Mouse (Mus musculus): ENCODE measurements around the gene Exoc6b. TPM values are rescaled to one million over a fixed set of nuclear protein-coding genes. Genes with fewer than 3 reads are reported as not detected.

Exoc6b gene
- total RNA-seq, 2 experiments from 2014 or later = 12.9 to 13.0 TPM

DNA sequence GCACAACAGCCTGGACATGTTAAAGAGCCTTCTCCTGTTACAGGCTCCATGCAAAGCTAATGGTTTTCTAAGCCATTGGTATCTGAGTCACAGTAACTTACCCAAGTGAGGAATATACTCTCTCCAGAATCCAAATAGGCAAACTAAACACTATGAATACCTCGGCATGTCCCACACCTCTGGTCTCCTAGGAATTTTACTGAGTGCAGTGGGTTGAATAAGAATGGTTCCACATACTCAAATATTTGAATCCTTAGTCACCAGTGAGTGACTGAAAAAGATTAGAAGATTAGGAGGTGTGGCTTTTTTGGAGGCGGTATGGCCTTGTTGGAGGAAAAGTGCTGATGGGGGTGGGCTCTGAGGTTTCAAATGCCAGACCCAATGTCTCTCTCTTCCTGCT, 55.4 kb downstream of the Exoc6b start:
- intact Hi-C loops (cut with DNase I) = loop anchor here (10.0 kb wide), 2 partner anchors 419 to 609 kb away; partner anchors contain the start of gene Cyp26b1
- DNase-seq = no peak

DNA sequence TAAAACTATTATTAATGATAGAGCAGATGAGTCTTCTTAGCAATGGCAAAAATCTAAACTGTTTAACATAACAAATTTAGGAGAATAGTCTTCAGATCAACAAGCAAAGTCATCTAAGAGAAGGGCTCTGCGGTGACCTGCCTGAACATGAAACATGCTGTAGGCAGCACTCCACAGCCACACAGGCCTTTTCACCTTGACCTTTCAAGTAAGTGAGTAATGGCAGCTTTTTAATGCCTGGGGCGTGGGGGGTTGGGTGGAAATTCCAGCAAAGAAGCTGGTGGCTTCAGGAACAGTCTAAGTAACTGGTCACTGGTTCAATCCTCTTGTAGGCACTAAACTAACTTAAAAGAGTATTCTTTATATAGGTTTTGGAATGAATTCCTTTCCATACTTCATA, 58.9 kb downstream of the Exoc6b start:
- DNase-seq = no peak
- intact Hi-C loops (cut with DNase I) = loop anchor here (10.0 kb wide), 2 partner anchors 416 to 606 kb away; partner anchors contain the start of gene Cyp26b1

DNA sequence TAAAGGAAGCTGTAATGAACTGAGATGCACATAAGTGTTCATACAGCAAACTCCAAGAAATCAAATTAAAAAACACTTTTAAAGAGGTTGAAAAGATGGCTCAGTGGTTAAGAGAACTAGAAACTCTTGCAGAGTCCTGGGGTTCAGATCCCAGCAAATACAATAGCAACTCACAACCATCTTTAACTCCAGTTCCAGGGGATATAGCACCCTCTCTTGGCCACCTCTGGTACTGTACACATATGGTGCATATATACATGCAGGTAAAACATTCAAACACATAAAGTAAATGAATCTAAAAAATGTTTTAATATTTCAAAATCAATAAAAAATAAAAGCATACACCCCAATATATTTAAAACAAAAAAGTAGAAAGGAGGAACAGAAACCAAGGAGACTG, 73.9 kb downstream of the Exoc6b start:
- intact Hi-C loops (cut with DNase I) = no loop called here
- DNase-seq = no peak

DNA sequence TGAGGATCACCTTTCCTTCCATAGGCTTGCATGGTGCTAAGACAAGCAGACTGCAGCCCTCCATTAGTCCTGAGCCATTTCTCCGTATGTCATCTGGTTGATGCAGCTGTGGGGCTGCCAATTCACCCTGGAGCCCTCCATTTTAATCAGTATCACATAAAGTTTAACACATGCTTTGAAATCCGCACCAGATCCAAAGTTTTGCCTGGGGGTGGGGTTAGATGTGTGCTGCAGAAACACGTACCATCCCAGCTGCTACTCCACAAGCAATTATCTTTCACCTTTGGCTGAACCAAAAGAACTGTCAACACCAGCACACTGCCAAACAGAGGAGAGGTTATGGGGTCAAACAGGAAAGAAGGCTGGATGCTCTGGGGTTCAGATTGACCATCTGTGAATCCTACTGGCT, 92.7 kb downstream of the Exoc6b start:
- intact Hi-C loops (cut with DNase I) = no loop called here
- no peak for DNase-seq

DNA sequence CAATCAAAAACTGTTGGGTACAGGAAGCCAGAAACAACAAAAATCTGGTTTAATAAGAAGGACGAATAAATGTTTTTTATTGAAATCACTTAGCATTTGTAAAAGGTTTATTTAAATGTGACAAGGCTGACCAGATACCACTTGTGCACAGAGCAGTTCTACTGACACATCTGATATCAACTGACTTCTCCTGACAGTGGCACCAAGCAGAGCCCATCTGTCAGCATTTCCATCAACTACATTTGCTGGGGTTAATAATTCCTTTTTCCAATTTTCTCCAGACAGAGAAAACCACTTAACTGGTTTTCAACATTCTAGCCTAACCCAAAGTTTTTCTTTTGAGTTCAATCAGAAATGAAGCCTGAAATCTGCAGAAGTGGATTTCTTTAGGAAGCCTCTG, 100.8 kb downstream of the Exoc6b start:
- intact Hi-C loops (cut with DNase I) = no loop called here
- no peak for DNase-seq

DNA sequence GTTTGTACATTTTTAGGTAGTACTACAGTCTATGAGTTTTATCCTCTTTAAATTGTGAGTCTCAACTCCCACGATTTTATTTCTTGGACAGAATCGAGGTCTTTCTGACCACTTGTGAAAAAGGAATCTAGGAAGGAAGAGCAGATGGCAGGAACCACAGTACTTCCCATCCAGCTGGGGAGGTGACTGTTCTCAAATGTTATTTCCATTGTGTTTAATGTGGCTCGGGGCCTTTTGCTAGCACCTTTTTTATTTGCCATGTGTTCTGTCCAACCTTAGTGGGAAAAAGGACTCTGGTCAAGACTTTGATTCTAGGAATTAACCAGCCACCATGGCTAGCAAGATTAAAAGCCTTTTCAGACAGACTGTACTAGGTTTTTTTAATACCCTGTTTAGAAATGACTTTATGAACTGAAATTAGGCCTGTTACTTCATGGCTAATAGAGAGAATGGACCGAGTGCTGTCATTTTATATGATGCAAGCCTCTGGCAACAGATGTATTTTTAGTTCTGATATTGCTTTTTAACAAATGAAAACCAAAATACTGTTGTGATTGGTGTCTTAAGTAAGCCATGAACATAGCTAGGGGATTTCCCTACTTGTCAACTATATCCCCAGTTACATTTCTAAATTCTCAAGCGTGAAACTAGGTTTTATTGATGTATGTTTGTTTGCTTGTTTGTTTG, 104.4 kb downstream of the Exoc6b start:
- intact Hi-C loops (cut with DNase I) = no loop called here
- DNase-seq = no peak

DNA sequence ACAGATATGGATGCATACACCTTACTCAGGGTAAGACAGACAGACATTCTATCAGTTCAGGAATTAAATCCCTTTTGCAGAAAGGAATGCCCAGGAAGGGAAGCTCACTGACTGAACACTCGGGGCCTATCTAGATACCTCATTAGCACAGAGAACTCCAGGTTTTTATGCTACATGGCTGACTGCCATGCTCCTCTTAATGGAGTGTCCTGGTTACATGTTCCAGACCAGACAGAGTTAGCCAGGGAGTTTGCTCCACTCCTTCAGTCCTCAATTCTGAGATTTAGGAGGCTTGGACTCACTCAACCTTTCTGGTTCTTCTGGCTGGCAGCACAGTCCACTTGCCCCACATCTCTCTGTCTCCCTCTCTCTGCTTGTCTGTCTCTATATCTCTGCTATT, 106.3 kb downstream of the Exoc6b start:
- intact Hi-C loops (cut with DNase I) = no loop called here
- DNase-seq = no peak

DNA sequence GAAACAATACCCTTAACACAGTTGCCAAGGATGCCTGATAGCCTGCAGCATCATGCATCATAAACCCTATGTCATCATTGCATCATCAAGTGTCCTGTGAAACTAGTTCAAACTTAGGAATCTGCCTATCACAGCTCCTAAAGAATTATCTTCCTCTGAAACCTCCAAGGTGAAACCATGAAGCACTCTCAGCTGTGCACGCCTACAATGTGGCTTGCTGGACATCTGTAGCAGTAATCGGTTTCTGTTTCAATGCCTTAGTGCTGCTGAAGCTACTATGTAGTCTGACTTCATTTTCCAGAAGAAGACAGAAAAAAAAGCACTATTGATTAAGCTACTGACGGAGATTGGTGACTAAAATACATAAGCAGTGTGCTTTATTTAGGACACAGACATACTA, 107.5 kb downstream of the Exoc6b start:
- intact Hi-C loops (cut with DNase I) = no loop called here
- DNase-seq = no peak

DNA sequence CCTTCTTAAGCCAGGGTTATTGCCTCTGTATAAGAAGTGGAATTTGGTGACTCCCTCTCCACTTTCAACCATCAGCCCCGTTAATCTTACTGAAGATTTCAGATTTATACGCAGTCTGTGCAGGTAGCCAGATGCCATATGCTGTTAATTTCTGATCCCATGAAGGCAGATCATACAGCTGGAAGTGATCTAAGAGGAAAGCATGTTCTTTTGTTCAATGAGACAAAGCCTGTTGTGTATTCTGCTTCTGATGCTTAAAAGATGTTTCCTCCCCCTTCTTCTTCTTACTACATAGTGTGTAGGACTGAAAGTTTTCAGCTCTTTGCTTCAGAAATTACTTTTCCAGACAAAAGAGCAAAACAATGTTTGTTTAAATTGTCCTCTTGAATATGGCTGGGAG, 109.8 kb downstream of the Exoc6b start:
- DNase-seq = no peak
- intact Hi-C loops (cut with DNase I) = no loop called here

DNA sequence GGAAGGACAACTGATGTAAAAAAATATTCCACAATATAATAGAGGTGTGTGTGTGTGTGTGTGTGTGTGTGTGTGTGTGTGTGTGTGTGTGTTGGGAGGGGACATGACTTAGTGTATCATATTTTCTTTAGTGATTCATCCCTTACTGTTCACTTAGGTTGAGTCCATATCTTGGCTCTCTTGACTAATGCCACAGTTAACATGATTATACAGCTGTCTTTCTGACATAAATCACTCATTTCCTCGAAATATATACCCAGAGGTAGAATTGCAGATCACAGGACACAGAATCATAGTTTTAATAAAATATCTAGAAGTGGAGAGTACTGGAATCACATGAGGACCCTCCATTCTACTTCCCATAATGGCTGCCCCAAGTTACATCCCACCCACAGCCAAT, 117.7 kb downstream of the Exoc6b start:
- no peak for DNase-seq
- intact Hi-C loops (cut with DNase I) = no loop called here

DNA sequence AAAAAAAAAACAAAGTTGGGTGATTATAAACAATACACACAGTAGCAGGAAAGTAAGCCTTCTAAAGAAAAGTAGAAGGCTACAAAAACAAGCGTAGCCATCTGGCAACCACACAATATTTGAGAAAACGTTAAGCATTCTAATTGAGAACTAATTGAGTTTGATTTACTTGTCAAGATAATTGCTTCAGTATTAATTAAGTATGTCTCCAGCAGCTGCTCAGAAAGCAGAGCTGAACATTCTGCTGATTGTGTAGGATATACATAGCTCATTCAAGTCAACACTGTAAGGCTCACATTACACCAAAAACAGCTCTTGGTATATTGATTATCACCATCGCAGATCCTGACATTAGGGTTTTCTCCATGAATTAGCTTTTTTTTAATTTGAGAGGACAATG, 122.7 kb downstream of the Exoc6b start:
- no peak for DNase-seq
- intact Hi-C loops (cut with DNase I) = no loop called here

DNA sequence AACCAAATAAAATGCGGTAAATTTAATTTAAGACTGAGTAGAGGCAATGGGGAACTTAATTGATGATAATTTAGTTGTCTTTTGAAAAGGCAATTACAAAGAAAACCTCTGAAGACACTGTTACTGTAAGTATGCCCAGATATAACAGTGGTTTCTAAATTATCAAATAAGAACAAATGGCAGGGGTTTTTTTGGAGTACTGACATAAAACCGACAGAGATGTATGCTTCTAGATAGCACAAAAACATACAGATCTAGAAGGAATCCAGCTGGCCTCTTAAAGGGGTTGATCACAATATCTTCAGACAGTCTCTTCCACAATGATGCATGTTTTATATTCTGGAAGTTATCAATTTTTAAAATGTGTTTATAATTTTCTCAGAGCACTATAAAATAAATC, 123.2 kb downstream of the Exoc6b start:
- no peak for DNase-seq
- intact Hi-C loops (cut with DNase I) = no loop called here

DNA sequence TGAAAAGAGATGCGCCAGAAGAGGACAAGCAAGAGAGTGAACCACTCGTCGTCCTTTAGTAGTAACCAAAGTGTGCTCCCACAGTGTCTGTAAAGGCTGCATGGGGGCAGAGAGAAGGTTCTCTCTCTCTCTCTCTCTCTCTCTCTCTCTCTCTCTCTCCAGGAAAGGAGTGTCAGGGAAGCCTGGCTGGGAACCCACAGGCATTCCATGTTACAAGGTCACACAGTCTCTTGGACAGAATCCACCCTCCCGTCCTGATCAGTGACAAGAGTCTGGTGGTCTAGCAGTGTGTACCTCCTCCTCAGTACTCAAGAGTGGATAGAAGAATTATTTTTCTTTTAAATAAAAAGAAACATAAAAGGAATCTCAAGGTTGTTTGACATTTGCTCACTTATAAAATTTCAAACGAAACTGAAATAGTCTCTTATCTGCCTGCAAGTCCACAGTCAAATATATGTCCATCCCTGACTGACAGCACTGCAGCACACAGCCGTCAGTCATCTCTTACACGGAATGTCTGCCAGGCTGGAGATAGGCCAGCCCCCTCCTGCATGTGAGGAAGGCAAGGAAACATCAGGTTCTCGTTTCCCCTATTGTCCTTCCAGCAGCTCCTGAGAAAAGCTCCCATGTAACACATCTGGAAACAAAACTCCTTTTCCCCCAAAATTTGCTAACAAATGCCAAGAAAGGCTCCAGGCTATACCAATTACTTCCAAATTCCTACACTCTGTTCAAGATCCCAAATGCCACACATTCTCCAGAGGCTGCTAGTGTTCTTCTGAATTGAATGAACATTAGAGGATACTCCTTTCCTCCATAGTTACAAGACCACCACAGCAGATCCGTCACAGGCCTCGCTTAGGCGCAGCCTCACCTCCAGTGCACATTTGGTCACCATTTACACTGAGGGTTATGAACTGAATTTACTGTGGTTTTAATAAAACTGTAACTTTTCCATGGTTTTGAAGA, 136.1 kb downstream of the Exoc6b start:
- intact Hi-C loops (cut with DNase I) = no loop called here
- no peak for DNase-seq

DNA sequence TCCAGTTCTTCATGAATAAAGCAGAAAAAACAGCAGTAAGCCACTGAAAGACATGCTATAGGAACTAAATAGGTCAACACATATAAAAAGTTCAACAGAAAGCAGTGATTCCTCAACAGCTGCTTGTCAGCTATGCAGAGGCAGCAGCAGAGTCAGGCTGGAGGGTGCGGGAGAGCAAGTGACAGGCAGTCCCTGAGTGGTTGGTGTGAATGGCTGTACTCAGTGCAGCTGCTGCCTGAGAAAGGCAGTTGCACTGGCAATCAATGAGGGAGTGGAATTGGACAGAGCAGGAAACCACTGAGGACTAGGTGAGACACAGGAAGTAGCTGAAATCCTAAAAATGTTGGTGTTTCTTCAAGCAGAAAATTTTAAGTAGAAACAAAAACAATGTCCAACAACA, 138.3 kb downstream of the Exoc6b start:
- no peak for DNase-seq
- intact Hi-C loops (cut with DNase I) = no loop called here

DNA sequence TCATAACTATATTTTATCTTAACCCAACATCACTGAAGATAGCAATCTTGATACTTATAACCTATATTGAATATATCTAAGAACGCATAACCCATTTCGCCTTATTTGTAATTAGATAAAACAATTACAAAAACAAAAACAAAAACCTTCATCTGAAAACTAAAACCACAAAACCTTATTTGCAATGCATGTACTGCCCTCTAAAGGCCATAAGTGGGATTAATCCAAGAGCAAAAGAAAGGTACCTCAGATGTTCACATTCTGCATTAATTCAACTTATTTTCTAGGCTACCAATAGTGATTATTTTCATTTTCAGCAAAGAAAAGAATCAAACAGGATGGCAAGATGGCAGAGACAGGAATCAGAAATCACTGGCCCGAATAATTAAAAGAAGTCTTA, 143.2 kb downstream of the Exoc6b start:
- DNase-seq = no peak
- intact Hi-C loops (cut with DNase I) = no loop called here

DNA sequence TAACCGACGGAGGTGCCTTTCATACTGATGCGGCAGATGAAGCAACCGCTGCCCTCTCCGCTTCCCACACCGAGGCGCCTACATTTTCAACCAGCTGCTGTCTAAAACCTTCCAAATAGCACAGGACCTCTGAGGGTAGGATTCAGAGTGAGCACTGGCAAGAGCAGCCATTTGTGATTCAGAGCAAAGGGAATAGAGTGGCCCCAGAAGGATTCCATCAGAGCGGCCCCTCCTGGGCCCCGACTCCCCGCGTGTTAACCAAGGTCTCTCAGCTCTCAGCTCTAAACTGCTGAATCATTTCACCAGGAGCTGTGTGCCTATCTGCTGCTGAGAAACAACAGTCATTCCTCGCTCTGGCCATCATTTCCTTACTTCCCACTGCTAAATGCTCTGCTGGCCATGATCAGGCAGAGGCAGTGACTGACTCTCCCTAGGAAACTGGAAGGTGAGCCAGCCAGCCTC, 145.5 kb downstream of the Exoc6b start:
- intact Hi-C loops (cut with DNase I) = no loop called here
- peak in 1 of 2 experiments; percentile 19 for DNase-seq

DNA sequence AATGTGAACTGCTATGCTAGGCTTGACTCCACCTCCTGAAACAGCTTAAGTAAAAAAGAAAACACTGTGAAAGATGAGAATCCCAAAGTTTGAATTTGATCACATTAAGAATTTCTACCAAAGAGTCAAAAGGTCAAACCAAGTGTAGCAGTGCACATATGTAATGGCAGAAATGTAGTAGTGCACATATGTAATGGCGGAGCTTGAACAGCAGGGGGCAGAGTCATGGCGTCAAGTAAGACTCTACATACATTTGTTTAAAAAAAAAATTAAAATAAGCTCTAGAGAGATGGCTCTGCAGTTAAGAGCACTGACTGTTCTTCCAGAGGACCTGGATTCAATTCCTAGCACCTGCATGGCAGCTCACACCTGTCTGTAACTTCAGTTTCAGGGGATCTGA, 153.0 kb downstream of the Exoc6b start:
- peak in 1 of 2 experiments; percentile 27 for DNase-seq
- intact Hi-C loops (cut with DNase I) = loop anchor here (2.0 to 10.0 kb wide), 3 partner anchors 101 to 341 kb away; no protein-coding TSS in a partner anchor

DNA sequence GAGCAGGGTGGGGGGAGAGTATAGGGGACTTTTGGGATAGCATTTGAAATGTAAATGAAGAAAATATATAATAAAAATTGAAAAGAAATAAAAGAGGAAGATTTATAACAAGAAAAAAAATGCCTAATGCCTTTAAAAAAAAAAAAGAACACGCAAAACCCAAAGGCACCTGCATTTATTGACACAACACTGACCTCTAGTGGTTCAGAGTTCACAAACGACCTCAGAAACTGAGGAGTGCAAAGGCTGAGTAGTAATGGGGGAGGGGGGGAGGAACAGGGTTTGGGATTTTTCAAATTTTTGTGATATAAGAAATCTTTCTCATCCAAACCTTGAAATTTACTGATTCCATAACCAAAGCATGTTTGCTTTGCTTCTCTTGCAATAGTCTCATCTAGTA, 156.9 kb downstream of the Exoc6b start:
- intact Hi-C loops (cut with DNase I) = loop anchor here (5.0 to 10.0 kb wide), 3 partner anchors 202 to 505 kb away; no protein-coding TSS in a partner anchor
- DNase-seq = no peak

DNA sequence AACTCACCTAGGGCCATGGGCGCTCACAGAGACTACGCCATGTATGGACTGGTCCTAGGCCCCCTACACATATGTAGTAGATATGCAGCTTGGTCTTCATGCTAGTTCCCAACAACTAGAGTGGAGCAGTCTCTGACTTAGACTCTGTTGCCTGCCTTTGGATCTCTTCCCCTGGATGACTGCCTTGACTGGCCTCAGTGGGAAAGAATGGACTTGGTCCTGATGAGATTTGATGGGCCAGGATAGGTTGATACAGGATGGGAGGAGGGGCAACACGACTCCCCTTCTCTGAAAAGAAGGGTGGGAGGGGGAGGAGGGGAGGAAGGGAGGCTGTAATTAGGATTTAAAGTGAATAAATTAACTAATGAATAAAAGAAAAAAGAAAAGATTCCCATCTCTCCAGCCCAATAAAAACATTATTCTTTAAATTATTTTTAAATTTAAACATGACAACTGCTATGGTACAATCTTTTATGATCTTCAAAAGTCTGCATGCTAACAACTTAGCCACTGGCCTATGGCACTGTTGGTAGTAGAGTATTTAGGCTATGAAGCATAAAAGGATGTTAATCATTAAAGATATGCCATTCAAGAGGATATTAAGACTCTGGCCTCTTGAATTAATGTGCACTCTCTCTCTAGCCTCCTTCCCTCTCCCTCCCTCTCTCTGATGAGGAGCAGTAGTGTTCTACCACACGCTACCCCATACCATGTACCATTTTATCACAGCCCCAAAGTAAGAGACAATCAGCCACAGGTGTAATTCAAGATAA, 170.1 kb downstream of the Exoc6b start:
- intact Hi-C loops (cut with DNase I) = no loop called here
- DNase-seq = no peak

DNA sequence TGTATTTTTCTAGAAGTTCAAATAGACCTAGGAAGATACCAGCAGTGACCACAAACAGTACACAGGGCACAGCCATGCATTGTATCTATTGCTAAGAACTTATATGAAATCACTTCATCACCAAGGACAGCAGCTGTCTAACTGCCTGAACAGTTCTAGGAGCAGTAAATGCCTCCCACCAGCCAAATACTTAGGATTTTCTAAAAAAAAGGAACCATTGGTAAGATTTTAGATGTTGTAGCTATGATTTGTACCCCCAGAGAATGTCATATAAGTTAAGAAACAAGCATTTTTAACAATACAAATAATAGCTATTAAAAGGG, 175.6 kb downstream of the Exoc6b start:
- intact Hi-C loops (cut with DNase I) = no loop called here
- no peak for DNase-seq
